Mouse (Mus musculus): ENCODE measurements around the gene Daxx. TPM values are rescaled to one million over a fixed set of nuclear protein-coding genes. Genes with fewer than 3 reads are reported as not detected.
A peak's percentile ranks its signal among the peaks of the same experiment; 100 is the strongest.
"Not testable (repeated sequence)": the region's sequence is repeated elsewhere in the genome, so short reads cannot be mapped to it uniquely, and the experiment has no call there.

Daxx gene
- 74.4 and 81.8 TPM in 2 replicates for total RNA-seq (2017)

DNA sequence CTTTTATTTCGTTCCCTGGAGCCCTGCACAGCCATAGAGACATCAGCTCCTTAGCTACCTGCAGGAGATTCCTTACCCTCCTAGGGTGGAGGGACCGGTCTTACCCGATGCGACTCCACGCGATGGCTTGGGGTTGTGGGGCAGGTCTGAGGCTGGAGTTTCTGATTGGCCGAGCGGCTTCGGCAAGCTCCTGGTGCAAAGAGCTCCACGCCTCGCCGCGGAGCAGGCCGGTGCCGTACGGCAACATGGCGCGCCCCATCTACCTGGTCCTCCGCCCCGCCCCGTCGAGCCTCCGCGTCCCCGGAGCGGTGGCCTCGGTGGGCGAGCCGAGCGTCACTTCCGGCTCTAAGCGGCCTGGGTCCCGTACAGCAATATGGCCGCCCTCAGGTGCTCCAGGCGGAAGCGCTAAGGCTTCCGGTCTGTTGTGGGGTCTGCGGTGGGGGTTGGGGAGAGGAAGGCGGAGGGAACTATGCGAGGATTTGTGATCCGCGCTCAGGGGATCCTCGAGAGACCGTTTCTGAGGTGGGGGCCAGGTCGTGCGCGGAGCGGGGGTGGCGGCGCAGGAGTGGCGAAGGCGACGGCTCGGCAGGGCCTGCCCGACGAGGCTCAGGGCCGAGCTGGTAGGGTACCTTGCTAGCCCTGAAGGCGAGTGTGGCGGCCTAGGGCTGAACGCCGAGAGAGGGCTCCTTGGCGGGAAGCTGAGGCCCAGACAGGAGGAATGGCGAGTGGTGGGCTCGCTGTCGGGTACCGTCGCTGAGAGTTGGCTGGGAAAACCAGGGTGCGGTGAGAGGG, at the start of gene Daxx:
Gene Daxx (plus strand): TSS at position 338 of the 792 bp plus-strand sequence.
- ATAC-seq (ENCODE audit: extremely low read depth, insufficient number of reproducible peaks, low FRiP score, poor library complexity, severe bottlenecking), result peak; percentile 88

GRCm38 (mm10) chr17:33865330-33866030, 43.7 kb upstream of the Daxx start:
- ATAC-seq (ENCODE audit: extremely low read depth, insufficient number of reproducible peaks, low FRiP score, poor library complexity, severe bottlenecking), result peak; percentile 90

GRCm38 (mm10) chr17:33873537-33873936, 35.7 kb upstream of the Daxx start, which contains the start of gene Gm7029:
TSS of gene Gm7029 (plus strand) at chr17:33873837.
- not testable (repeated sequence) for ATAC-seq (ENCODE audit: extremely low read depth, insufficient number of reproducible peaks, low FRiP score, poor library complexity, severe bottlenecking)

DNA sequence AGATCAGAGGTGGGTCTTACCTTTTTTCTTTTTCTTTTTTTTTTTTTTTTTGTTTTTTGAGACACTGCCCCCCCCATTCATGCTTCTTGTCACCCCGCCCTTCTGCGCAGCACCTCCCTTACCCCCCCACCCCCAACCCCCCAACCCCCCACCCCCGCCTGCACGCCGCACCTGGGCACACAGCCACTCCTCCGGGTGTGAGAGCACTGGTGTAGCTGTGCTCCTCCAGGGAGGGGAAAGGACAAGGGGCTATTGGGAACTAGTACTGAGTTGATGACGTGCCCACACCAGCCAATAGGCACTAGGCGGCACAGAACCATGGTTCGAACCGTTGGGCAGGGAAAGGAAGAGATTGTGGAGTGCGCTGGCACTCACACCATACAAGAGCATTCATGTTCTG, 34.8 kb upstream of the Daxx start:
- ATAC-seq (ENCODE audit: extremely low read depth, insufficient number of reproducible peaks, low FRiP score, poor library complexity, severe bottlenecking), result no peak

- not testable (repeated sequence) for ATAC-seq (ENCODE audit: extremely low read depth, insufficient number of reproducible peaks, low FRiP score, poor library complexity, severe bottlenecking)
Measured at GRCm38 (mm10) chr17:33875797-33876196, 33.4 kb upstream of the Daxx start.

- not testable (repeated sequence) for ATAC-seq (ENCODE audit: extremely low read depth, insufficient number of reproducible peaks, low FRiP score, poor library complexity, severe bottlenecking)
Measured at GRCm38 (mm10) chr17:33884320-33884719, 24.9 kb upstream of the Daxx start.

- ATAC-seq (ENCODE audit: extremely low read depth, insufficient number of reproducible peaks, low FRiP score, poor library complexity, severe bottlenecking), result not testable (repeated sequence)
Measured at GRCm38 (mm10) chr17:33887802-33888201, 21.4 kb upstream of the Daxx start.

GRCm38 (mm10) chr17:33888230-33888629, 21.0 kb upstream of the Daxx start:
- not testable (repeated sequence) for ATAC-seq (ENCODE audit: extremely low read depth, insufficient number of reproducible peaks, low FRiP score, poor library complexity, severe bottlenecking)

- not testable (repeated sequence) for ATAC-seq (ENCODE audit: extremely low read depth, insufficient number of reproducible peaks, low FRiP score, poor library complexity, severe bottlenecking)
Measured at GRCm38 (mm10) chr17:33889941-33890532, 19.2 kb upstream of the Daxx start.

- ATAC-seq (ENCODE audit: extremely low read depth, insufficient number of reproducible peaks, low FRiP score, poor library complexity, severe bottlenecking), result peak; percentile 98
Measured at GRCm38 (mm10) chr17:33890533-33891059, 18.6 kb upstream of the Daxx start, which contains the start of gene Kifc1. TSS of gene Kifc1 (minus strand) at chr17:33890661.

DNA sequence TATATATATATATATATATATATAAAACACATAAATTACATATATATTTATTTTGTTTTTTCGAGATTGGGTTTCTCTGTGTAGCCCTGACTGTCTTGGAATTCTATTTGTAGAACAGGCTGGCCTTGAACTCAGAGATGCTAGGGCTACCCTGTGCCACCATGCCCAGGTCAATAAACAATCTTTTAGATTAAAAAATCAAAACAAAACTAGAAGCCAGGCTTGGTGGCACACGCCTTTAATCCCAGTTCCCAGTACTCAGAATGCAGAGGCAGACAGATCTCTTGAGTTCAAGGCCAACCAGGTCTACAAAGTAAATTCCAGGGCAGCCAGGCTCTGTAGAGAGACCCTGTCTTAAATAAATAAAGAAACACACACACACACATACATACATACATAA, 17.9 kb upstream of the Daxx start:
- no peak for ATAC-seq (ENCODE audit: extremely low read depth, insufficient number of reproducible peaks, low FRiP score, poor library complexity, severe bottlenecking)

GRCm38 (mm10) chr17:33891892-33892291, 17.3 kb upstream of the Daxx start:
- ATAC-seq (ENCODE audit: extremely low read depth, insufficient number of reproducible peaks, low FRiP score, poor library complexity, severe bottlenecking), result not testable (repeated sequence)

- ATAC-seq (ENCODE audit: extremely low read depth, insufficient number of reproducible peaks, low FRiP score, poor library complexity, severe bottlenecking), result no peak
Measured at GRCm38 (mm10) chr17:33892429-33892828, 16.8 kb upstream of the Daxx start.

DNA sequence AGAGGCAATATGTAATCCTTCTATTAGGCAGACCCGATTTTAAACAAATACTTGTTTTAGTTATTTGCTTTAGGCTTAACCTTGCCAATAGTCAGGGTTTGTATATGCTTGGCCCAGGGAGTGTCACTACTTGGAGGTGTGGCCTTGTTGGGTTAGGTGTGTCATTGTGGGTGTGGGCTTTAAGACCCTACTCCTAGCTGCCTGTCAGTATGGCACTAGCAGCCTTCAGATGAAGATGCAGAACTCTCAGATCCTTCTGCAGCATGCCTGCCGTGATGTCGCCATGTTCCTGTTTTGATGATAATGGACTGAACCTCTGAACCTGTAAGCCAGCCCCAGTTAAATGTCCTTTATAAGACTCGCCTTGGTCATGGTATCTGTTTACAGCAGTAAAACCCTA, 16.2 kb upstream of the Daxx start:
- ATAC-seq (ENCODE audit: extremely low read depth, insufficient number of reproducible peaks, low FRiP score, poor library complexity, severe bottlenecking), result not testable (repeated sequence)

DNA sequence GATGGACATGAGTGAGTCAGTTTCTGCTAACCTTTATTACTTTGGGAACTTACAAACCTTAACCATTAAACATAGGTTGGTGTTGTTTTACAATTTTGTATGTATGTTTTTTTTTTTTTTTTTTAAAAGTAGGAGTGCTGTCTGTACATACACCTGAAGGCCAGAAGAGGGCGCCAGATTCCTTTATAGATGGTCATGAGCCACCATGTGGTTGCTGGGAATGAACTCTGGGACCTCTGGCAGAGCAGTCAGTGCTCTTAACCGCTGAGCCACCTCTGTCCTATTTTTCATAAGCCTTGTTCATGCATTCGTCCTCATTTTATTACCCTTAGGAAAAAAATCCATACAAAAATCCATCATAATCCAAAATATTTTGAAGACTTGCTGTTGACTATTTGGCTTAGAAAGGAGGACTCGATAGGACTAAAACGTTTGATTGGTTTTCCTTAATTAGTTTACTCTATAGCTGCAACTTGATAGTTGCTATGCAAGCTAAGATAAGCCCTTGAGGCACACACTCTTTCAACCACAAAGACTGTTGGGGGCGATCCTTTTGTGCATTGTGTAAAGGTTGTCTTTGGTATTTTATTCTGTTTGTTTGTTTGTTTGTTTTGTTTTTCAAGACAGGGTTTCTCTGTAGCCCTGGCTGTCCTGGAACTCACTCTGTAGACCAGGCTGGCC, 12.0 kb upstream of the Daxx start:
- peak; percentile 64 for ATAC-seq (ENCODE audit: extremely low read depth, insufficient number of reproducible peaks, low FRiP score, poor library complexity, severe bottlenecking)

DNA sequence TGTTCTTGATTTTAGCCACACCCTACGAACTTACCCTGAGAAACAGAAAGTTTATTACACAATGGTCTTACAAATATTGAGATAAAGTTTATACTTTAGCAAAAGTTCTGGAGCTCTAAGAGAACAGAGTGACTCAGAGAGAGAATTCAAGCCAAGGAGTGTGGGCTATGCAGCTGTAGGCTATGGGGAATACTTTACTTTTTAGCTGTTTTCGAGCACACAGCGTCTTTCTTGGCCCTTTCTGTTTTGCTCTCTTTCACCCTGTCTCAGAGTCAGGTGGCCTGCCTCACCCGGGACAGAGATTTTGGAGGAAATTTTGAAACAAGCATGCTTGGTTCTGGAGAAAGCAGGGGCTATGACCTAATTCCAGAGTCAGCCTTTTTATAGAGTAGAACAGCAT, 11.0 kb upstream of the Daxx start:
- not testable (repeated sequence) for ATAC-seq (ENCODE audit: extremely low read depth, insufficient number of reproducible peaks, low FRiP score, poor library complexity, severe bottlenecking)

DNA sequence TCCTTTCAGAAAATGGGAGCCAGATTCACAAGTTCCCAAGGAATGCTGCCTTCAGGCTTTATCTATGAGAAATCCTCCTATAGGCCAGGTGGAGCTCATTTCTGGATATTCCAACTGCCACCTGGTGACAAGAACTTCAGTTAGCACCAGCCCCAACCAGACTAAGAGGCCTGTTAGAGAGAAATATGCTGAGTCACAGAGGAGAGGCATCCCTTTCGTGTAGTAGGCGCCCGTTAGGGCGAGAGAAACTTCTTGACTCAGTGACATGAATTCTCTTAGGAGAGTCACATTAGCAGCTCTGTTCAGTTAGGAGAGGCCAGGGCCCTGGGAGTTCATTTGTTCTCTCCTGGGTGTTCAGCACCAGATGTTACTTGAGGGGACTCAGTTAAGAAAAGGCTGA, 9.6 kb upstream of the Daxx start:
- ATAC-seq (ENCODE audit: extremely low read depth, insufficient number of reproducible peaks, low FRiP score, poor library complexity, severe bottlenecking), result no peak

DNA sequence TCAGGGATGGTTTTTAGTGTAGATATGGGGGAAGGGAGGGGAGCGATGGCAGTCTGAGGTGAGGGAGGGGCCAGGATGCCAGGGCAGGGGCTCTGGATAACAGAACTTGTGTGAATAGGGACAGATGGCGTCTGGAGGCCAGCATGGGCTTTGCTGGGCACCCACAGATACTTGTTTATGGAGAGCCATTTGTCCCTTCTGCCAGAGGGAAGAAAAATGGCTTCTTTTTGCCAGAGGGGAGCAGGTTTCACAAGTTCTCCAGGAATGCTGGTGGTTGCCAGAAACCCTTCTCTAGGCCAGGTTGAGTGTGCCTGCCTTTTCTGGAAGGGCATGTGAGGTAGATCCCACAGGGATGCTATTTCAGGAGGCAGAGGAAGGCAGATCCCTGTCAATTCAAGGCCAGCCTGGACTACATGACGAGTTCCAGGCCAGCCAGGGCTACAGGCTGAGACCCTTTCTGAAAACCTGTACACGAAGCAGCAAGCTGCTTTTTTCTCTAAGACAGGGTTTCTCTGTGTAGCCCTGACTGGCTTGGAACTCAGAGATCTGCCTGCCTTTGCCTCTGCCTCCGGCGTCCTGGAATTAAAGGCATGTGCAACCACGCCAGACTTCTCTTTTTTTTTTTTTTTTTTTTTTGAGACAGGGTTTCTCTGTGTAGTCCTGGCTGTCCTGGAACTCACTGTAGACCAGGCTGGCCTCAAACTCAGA, 8.8 kb upstream of the Daxx start:
- no peak for ATAC-seq (ENCODE audit: extremely low read depth, insufficient number of reproducible peaks, low FRiP score, poor library complexity, severe bottlenecking)

Data from neutrophil, adult 5-6 weeks (primary cell).